Mouse (Mus musculus): ENCODE results near the gene Itgb1bp1.

The Itgb1bp1 gene

GRCm38 (mm10) chr12:21241965-21242364, 44.1 kb downstream of the Itgb1bp1 start:
- no peak for DNase-seq

- DNase-seq, result no peak
These were observed 51.5 kb downstream of the Itgb1bp1 start for GRCm38 (mm10) chr12:21234560-21234959.

- DNase-seq, result no peak
These were observed 52.4 kb downstream of the Itgb1bp1 start for GRCm38 (mm10) chr12:21233727-21234126.

- no peak for DNase-seq
These were observed 56.8 kb downstream of the Itgb1bp1 start for GRCm38 (mm10) chr12:21229076-21229918.

- no peak for DNase-seq
These were observed 57.4 kb downstream of the Itgb1bp1 start for GRCm38 (mm10) chr12:21228650-21229049.

GRCm38 (mm10) chr12:21227076-21227980, 58.8 kb downstream of the Itgb1bp1 start:
- DNase-seq, result peak; percentile 58

- no peak for DNase-seq
These were observed 59.8 kb downstream of the Itgb1bp1 start for GRCm38 (mm10) chr12:21226316-21226715.

GRCm38 (mm10) chr12:21225358-21225757, 60.7 kb downstream of the Itgb1bp1 start:
- no peak for DNase-seq

GRCm38 (mm10) chr12:21223923-21224322, 62.2 kb downstream of the Itgb1bp1 start:
- no peak for DNase-seq

- no peak for DNase-seq
These were observed 65.5 kb downstream of the Itgb1bp1 start for GRCm38 (mm10) chr12:21220596-21220995.

- no peak for DNase-seq
These were observed 68.2 kb downstream of the Itgb1bp1 start for GRCm38 (mm10) chr12:21217776-21218444.

GRCm38 (mm10) chr12:21214551-21215165, 71.4 kb downstream of the Itgb1bp1 start:
- DNase-seq, result no peak

GRCm38 (mm10) chr12:21212876-21213275, 73.2 kb downstream of the Itgb1bp1 start:
- DNase-seq, result no peak

- DNase-seq, result no peak
These were observed 76.8 kb downstream of the Itgb1bp1 start for GRCm38 (mm10) chr12:21209273-21209672.

GRCm38 (mm10) chr12:21208172-21208795, 77.8 kb downstream of the Itgb1bp1 start:
- DNase-seq, result no peak

GRCm38 (mm10) chr12:21207422-21207821, 78.7 kb downstream of the Itgb1bp1 start:
- DNase-seq, result no peak

- DNase-seq, result no peak
These were observed 80.3 kb downstream of the Itgb1bp1 start for GRCm38 (mm10) chr12:21205799-21206198.

- DNase-seq, result no peak
These were observed 81.3 kb downstream of the Itgb1bp1 start for GRCm38 (mm10) chr12:21204701-21205312.

GRCm38 (mm10) chr12:21201485-21202269, 84.4 kb downstream of the Itgb1bp1 start:
- DNase-seq, result no peak

GRCm38 (mm10) chr12:21200613-21201012, 85.5 kb downstream of the Itgb1bp1 start:
- no peak for DNase-seq

- no peak for DNase-seq
These were observed 89.7 kb downstream of the Itgb1bp1 start for GRCm38 (mm10) chr12:21196420-21196819.
